13 mouse cellular contexts compared by ENCODE assay signal in the genomic region with DNA sequence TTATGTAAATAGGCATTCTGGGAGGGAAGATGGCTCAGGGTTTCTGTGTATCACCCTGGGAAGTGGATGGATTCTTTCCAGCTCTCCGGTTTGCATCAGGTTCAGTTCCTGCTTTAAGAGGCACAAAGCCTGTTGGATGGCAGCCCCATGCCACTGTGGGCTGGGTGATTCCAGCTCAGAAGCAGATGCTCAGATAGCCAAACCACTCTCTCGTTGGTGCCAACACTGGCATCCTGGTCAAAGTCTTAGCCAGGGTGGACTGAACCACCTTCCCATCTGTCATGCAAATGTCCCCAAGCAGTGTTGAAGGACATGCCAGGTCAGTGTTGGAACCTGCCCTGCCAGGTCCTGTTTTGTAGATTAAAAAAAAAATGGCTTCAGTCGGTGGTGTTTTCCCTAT. TPM values are rescaled to one million over a fixed set of nuclear protein-coding genes. Genes with fewer than 3 reads are reported as not detected.
DNase-seq lines count a peak whose midpoint lies in the region; ATAC-seq and TF ChIP-seq lines count a peak whose summit lies in the region.
"Had no signal": no experiment of that assay in that cellular context is flagged by ENCODE, and none has a peak within 500 bp of the region (broad histone marks: within the 10 kb centered on the region; RNA-seq: fewer than 3 reads in every experiment).

No protein-coding gene starts in this region.

- no peak overlapping the region for H3K4me3 ChIP-seq in hindbrain, postnatal 0 days (ENCODE audit: low read length)
- no peak overlapping the region for H3K4me3 ChIP-seq in hindbrain, embryonic 11.5 days (ENCODE audit: low read depth, low read length)
- H3K4me3 ChIP-seq in neural tube, embryonic 14.5 days (ENCODE audit: low read depth, low read length), result no peak overlapping the region
- H3K4me3 ChIP-seq: limb, embryonic 15.5 days had no signal

- no peak overlapping the region for H3K9ac ChIP-seq in hindbrain, postnatal 0 days (replicated peaks; ENCODE audit: low read length)
- H3K9ac ChIP-seq in hindbrain, embryonic 11.5 days (ENCODE audit: low read depth, low read length), result no peak overlapping the region
- H3K9ac ChIP-seq in neural tube, embryonic 14.5 days (replicated peaks; ENCODE audit: low read depth, low read length), result no peak overlapping the region
- H3K9ac ChIP-seq: limb, embryonic 15.5 days had no signal

- H3K27me3 ChIP-seq in hindbrain, postnatal 0 days (ENCODE audit: insufficient read depth, low read length), result no peaks in the 10 kb centered on the region
- H3K27me3 ChIP-seq in hindbrain, embryonic 11.5 days (ENCODE audit: control insufficient read depth, insufficient read depth, low read length), result no peaks in the 10 kb centered on the region
- H3K27me3 ChIP-seq in neural tube, embryonic 14.5 days (ENCODE audit: control insufficient read depth, insufficient read depth, low read length), result no peaks in the 10 kb centered on the region
- H3K27me3 ChIP-seq: limb, embryonic 15.5 days had no signal

- no peak for TF ChIP-seq CTCF in hindbrain, postnatal 0 days (IDR thresholded peaks at IDR 0.05; ENCODE audit: low read depth)

- no peak overlapping the region for H3K4me2 ChIP-seq in hindbrain, postnatal 0 days (ENCODE audit: low read depth, low read length)
- H3K4me2 ChIP-seq in hindbrain, embryonic 11.5 days (replicated peaks; ENCODE audit: low read depth, low read length), result no peak overlapping the region
- no peak overlapping the region for H3K4me2 ChIP-seq in neural tube, embryonic 14.5 days (ENCODE audit: low read depth, low read length)
- H3K4me2 ChIP-seq: limb, embryonic 15.5 days had no signal

- peak; percentile 76 for DNase-seq in hindbrain, postnatal 0 days (ENCODE audit: low spot score)
- no peak for DNase-seq in hindbrain, embryonic 11.5 days (ENCODE audit: low spot score)
- no peak for DNase-seq in neural tube, embryonic 10.5 days (ENCODE audit: extremely low spot score, low spot score)
- DNase-seq in cerebellum, postnatal 10 days, result peak; percentile 94 to 96
- DNase-seq in liver, result no peak
- DNase-seq: gastrocnemius, postnatal 25 days; lung, adult 2 months; right cerebral cortex, postnatal 25 days; thymus, adult 2 months had no signal

- no peaks in the 10 kb centered on the region for H3K9me3 ChIP-seq in hindbrain, postnatal 0 days (ENCODE audit: low read length)
- no peaks in the 10 kb centered on the region for H3K9me3 ChIP-seq in hindbrain, embryonic 11.5 days (ENCODE audit: control insufficient read depth, low read length)
- H3K9me3 ChIP-seq in neural tube, embryonic 14.5 days (ENCODE audit: control insufficient read depth, low read length), result no peaks in the 10 kb centered on the region
- H3K9me3 ChIP-seq: limb, embryonic 15.5 days had no signal

- WGBS in hindbrain, postnatal 0 days, result 38% methylated on average over 3 of the region's 3 CpGs
- 69% methylated on average over 3 of the region's 3 CpGs for WGBS in hindbrain, embryonic 11.5 days
- 61% methylated on average over 3 of the region's 3 CpGs for WGBS in neural tube, embryonic 14.5 days

- H3K27ac ChIP-seq in hindbrain, postnatal 0 days, result no peak overlapping the region
- no peak overlapping the region for H3K27ac ChIP-seq in hindbrain, embryonic 11.5 days (ENCODE audit: low read depth, low read length)
- no peak overlapping the region for H3K27ac ChIP-seq in neural tube, embryonic 14.5 days (ENCODE audit: low read depth, low read length)
- H3K27ac ChIP-seq: limb, embryonic 15.5 days had no signal

- ATAC-seq in hindbrain, postnatal 0 days, result peak; percentile 76
- no peak for ATAC-seq in hindbrain, embryonic 11.5 days (ENCODE audit: low FRiP score)
- ATAC-seq in neural tube, embryonic 14.5 days (ENCODE audit: low read depth), result peak; percentile 31; the same call in 1 of the 2 replicates
- no peak for ATAC-seq in CD4-positive, CD25-positive, alpha-beta regulatory T cell, adult 4 months
- ATAC-seq: forebrain, embryonic 16.5 days had no signal

- 0 out of 2 replicates have a peak, but pooled peaks cover 4% of the 10 kb centered on the region for H3K4me1 ChIP-seq in hindbrain, postnatal 0 days (ENCODE audit: insufficient read depth, low read length)
- H3K4me1 ChIP-seq in hindbrain, embryonic 11.5 days (replicated peaks; ENCODE audit: control insufficient read depth, insufficient read depth, low read length), result no peaks in the 10 kb centered on the region
- no peaks in the 10 kb centered on the region for H3K4me1 ChIP-seq in neural tube, embryonic 14.5 days (ENCODE audit: control insufficient read depth, insufficient read depth, low read length)

- H3K36me3 ChIP-seq in hindbrain, postnatal 0 days (ENCODE audit: insufficient read depth, low read length), result no peaks in the 10 kb centered on the region
- H3K36me3 ChIP-seq in hindbrain, embryonic 11.5 days (ENCODE audit: control insufficient read depth, insufficient read depth, low read length), result no peaks in the 10 kb centered on the region
- H3K36me3 ChIP-seq in neural tube, embryonic 14.5 days (ENCODE audit: control insufficient read depth, insufficient read depth, low read length), result no peaks in the 10 kb centered on the region
- H3K36me3 ChIP-seq: limb, embryonic 15.5 days had no signal

RNA-seq across cellular contexts. Expression of a gene that starts 42.0 kb away (rescaled TPM):
- total RNA-seq in hindbrain, postnatal 0 days (2014; rRNA removed), result 10.8 and 12.4 TPM in 2 replicates
- 24.2 and 25.9 TPM in 2 replicates for polyA plus RNA-seq in hindbrain, postnatal 0 days (2015; fragmentation: Nextera tagmentation; extraction: Ambion mirVana)
- polyA plus RNA-seq in hindbrain, embryonic 11.5 days (2014; fragmentation: Nextera tagmentation; extraction: Ambion mirVana), result 4.7 and 6.6 TPM in 2 replicates
- polyA plus RNA-seq in neural tube, embryonic 14.5 days (2014; fragmentation: Nextera tagmentation; extraction: Ambion mirVana), result 18.8 and 23.2 TPM in 2 replicates
- polyA plus RNA-seq in CD4-positive, CD25-positive, alpha-beta regulatory T cell, adult 4 months (2017; shearing (Covaris generic)), result not detected

Comparison
In these comparisons a context has a peak if more than half of its experiments do, and no peak if none do; other contexts are left out.
1. ATAC-seq: peak in hindbrain, postnatal 0 days (single experiment) and neural tube, embryonic 14.5 days (single experiment); none in hindbrain, embryonic 11.5 days (single experiment) and CD4-positive, CD25-positive, alpha-beta regulatory T cell, adult 4 months (single experiment).
2. DNase-seq: peak in hindbrain, postnatal 0 days (single experiment) and cerebellum, postnatal 10 days (2 of 2); none in hindbrain, embryonic 11.5 days (single experiment), neural tube, embryonic 10.5 days (single experiment) and liver (single experiment).